Mouse (Mus musculus) intestine, postnatal 0 days (tissue): ENCODE data around the gene Srp54c. TPM values are rescaled to one million over a fixed set of nuclear protein-coding genes. Genes with fewer than 3 reads are reported as not detected.
"Not testable (repeated sequence)": the region's sequence is repeated elsewhere in the genome, so short reads cannot be mapped to it uniquely, and the experiment has no call there.

Experiments
- ATAC-seq: fragments of 200-750 bp; cut with Nextera tagmentation; 2 replicates; pipeline ENCODE4 v1.8.0; 2017; ENCODE audit warnings: mild to moderate bottlenecking, moderate TSS enrichment, moderate library complexity
- H3K27ac ChIP-seq: fragments of 300-500 bp; sonication (generic); 2 replicates; pipeline ENCODE4 v1.5.1; 2014; ENCODE audit warnings: mild to moderate bottlenecking, low read depth, low read length, moderate library complexity
- H3K27me3 ChIP-seq: fragments of 300-500 bp; sonication (generic); replicated peaks from 2 replicates; pipeline ENCODE4 v1.6.1; 2014; ENCODE audit warnings: low read length, mixed read lengths; ENCODE audit not compliant: control insufficient read depth, insufficient read depth
- H3K36me3 ChIP-seq: fragments of 300-500 bp; sonication (generic); 2 replicates; pipeline ENCODE4 v1.6.1; 2014; ENCODE audit warnings: mild to moderate bottlenecking, moderate library complexity; ENCODE audit not compliant: control insufficient read depth, insufficient read depth
- H3K4me1 ChIP-seq: fragments of 300-500 bp; sonication (generic); replicated peaks from 2 replicates; pipeline ENCODE4 v1.6.1; 2014; ENCODE audit warnings: antibody characterized with exemption, low read length, mixed read lengths; ENCODE audit not compliant: control insufficient read depth, insufficient read depth
- H3K4me2 ChIP-seq: fragments of 300-500 bp; sonication (generic); replicated peaks from 2 replicates; pipeline ENCODE4 v1.6.1; 2014; ENCODE audit warnings: low read depth, mild to moderate bottlenecking, moderate library complexity
- H3K4me3 ChIP-seq: fragments of 300-500 bp; sonication (generic); 2 replicates; pipeline ENCODE4 v1.5.1; 2014; ENCODE audit warnings: low read depth, low read length
- H3K9ac ChIP-seq: fragments of 300-500 bp; sonication (generic); 2 replicates; pipeline ENCODE4 v1.6.1; 2014; ENCODE audit warnings: mild to moderate bottlenecking, low read depth, low read length
- H3K9me3 ChIP-seq: fragments of 300-500 bp; sonication (generic); 2 replicates; pipeline ENCODE4 v1.6.1; 2016; ENCODE audit warnings: mixed run types; ENCODE audit not compliant: control insufficient read depth
- CTCF ChIP-seq: sonication (generic); IDR thresholded peaks from 2 replicates; pipeline ENCODE4 v1.5.1; 2016; ENCODE audit warnings: low read depth, mild to moderate bottlenecking, control low read depth, antibody characterized with exemption, moderate library complexity
- WGBS: fragments of 180-500 bp; shearing (Covaris S2); extraction: QIAGEN DNeasy Blood & Tissue Kit; methylation state at CpG from one replicate; pipeline ENCODE4 v1.1.7; 2014; 5-methylcytosine and 5-hydroxymethylcytosine counted together
- polyA plus RNA-seq: library from polyadenylated mRNA; unstranded; fragments of >200 nt; fragmentation: Nextera tagmentation; extraction: Ambion mirVana; gene quantifications from 2 replicates; pipeline ENCODE4 v1.2.1, GENCODE M21; 2015

Gene Srp54c
- polyA plus RNA-seq, 1 experiment from 2014 or later: 60.0 TPM

GRCm38 (mm10) chr12:55263385-55263784, 33.4 kb downstream of the Srp54c start:
- H3K9ac ChIP-seq, H3K4me3 ChIP-seq, H3K9me3 ChIP-seq, H3K4me2 ChIP-seq, ATAC-seq, H3K27ac ChIP-seq, H3K4me1 ChIP-seq, H3K27me3 ChIP-seq: not testable (repeated sequence)
- H3K36me3 ChIP-seq: peaks cover 10% of the 10 kb centered on the region; the same call in 1 of the 2 replicates
- WGBS: no CpG with 5 or more reads among the region's 5 CpGs

- Histone ChIP-seq H3K4me2 (no peak overlapping the region), H3K9me3 (no peaks in the 10 kb centered on the region), H3K27ac (no peak overlapping the region), H3K4me1 (no peaks in the 10 kb centered on the region), H3K36me3 (no peaks in the 10 kb centered on the region), H3K9ac (no peak overlapping the region), H3K27me3 (no peaks in the 10 kb centered on the region), H3K4me3 (no peak overlapping the region)
- TF ChIP-seq CTCF: no peak
- ATAC-seq: peak; percentile 19; the same call in 1 of the 2 replicates
- 68% methylated on average over 3 of the region's 3 CpGs for WGBS
Measured at GRCm38 (mm10) chr12:55272243-55272642, 42.3 kb downstream of the Srp54c start.

- H3K27me3 ChIP-seq, H3K4me1 ChIP-seq, H3K27ac ChIP-seq, H3K4me2 ChIP-seq, H3K36me3 ChIP-seq, H3K9me3 ChIP-seq, H3K4me3 ChIP-seq, H3K9ac ChIP-seq, ATAC-seq: not testable (repeated sequence)
- 87% methylated on average over 3 of the region's 6 CpGs for WGBS
Measured at GRCm38 (mm10) chr12:55277583-55277982, 47.6 kb downstream of the Srp54c start.

GRCm38 (mm10) chr12:55298112-55298511, 68.1 kb downstream of the Srp54c start:
- no peak overlapping the region for H3K9ac ChIP-seq
- H3K9me3 ChIP-seq: no peaks in the 10 kb centered on the region
- ATAC-seq: no peak
- peaks cover 11% of the 10 kb centered on the region; the same call in 1 of the 2 replicates for H3K4me1 ChIP-seq
- no peaks in the 10 kb centered on the region for H3K27me3 ChIP-seq
- peaks cover 37% of the 10 kb centered on the region for H3K36me3 ChIP-seq
- no peak overlapping the region for H3K27ac ChIP-seq
- no peak overlapping the region for H3K4me2 ChIP-seq
- WGBS: 96% methylated on average over 9 of the region's 9 CpGs
- no peak for TF ChIP-seq CTCF
- no peak overlapping the region for H3K4me3 ChIP-seq

GRCm38 (mm10) chr12:55299336-55299735, 69.4 kb downstream of the Srp54c start, which contains the start of gene 1110008L16Rik:
1110008L16Rik (plus strand) TSS chr12:55299577.
- no peaks in the 10 kb centered on the region for H3K9me3 ChIP-seq
- H3K36me3 ChIP-seq: peaks cover 34% of the 10 kb centered on the region
- no peak within 1 kb of the TSS for H3K4me2 ChIP-seq
- H3K4me1 ChIP-seq: peaks cover 17% of the 10 kb centered on the region; the same call in 1 of the 2 replicates
- no peak within 1 kb of the TSS for H3K9ac ChIP-seq
- no peak within 1 kb of the TSS for H3K4me3 ChIP-seq
- H3K27me3 ChIP-seq: no peaks in the 10 kb centered on the region
- 82% methylated on average over 5 of the region's 5 CpGs for WGBS
- no peak for ATAC-seq
- no peak within 1 kb of the TSS for H3K27ac ChIP-seq
- TF ChIP-seq CTCF: no peak

- Histone ChIP-seq H3K27ac (no peak overlapping the region), H3K9me3 (no peaks in the 10 kb centered on the region), H3K36me3 (peaks cover 21% of the 10 kb centered on the region), H3K9ac (no peak overlapping the region), H3K27me3 (no peaks in the 10 kb centered on the region), H3K4me2 (peak overlapping the region; percentile 73), H3K4me3 (no peak overlapping the region), H3K4me1 (peaks cover 17% of the 10 kb centered on the region; the same call in 1 of the 2 replicates)
- ATAC-seq: no peak
- 79% methylated on average over 3 of the region's 3 CpGs for WGBS
- no peak for TF ChIP-seq CTCF
Measured at GRCm38 (mm10) chr12:55300820-55301351, 70.9 kb downstream of the Srp54c start.
